Mouse (Mus musculus) brain, embryonic 14.5 days (tissue): ENCODE results near the gene Ubr1.

Experiments used
- CTCF ChIP-seq: fragments of 200-500 bp; IDR thresholded peaks from 2 replicates; pipeline ENCODE4 v1.5.1; 2012; ENCODE audit warnings: inconsistent platforms, mild to moderate bottlenecking, moderate library complexity, borderline replicate concordance; ENCODE audit not compliant: insufficient read depth, insufficient read length; ENCODE audit errors: extremely low read depth
- POLR2A ChIP-seq: fragments of 200-500 bp; IDR thresholded peaks from 2 replicates; pipeline ENCODE4 v1.6.1; 2012; ENCODE audit warnings: mild to moderate bottlenecking, inconsistent platforms, borderline replicate concordance; ENCODE audit not compliant: poor library complexity, insufficient read depth, insufficient read length, severe bottlenecking; ENCODE audit errors: extremely low read depth

- TF ChIP-seq CTCF (no peak), POLR2A (no peak)
These were observed 7.4 kb downstream of the Ubr1 start for GRCm38 (mm10) chr2:120963110-120963509.
